Mouse (Mus musculus) brain, embryonic 14.5 days (tissue): Measurements from ENCODE around the gene Pou2af1.

Experiments used
- CTCF ChIP-seq: fragments of 200-500 bp; IDR thresholded peaks from 2 replicates; pipeline ENCODE4 v1.5.1; 2012; ENCODE audit warnings: inconsistent platforms, mild to moderate bottlenecking, moderate library complexity, borderline replicate concordance; ENCODE audit not compliant: insufficient read depth, insufficient read length; ENCODE audit errors: extremely low read depth
- POLR2A ChIP-seq: fragments of 200-500 bp; IDR thresholded peaks from 2 replicates; pipeline ENCODE4 v1.6.1; 2012; ENCODE audit warnings: mild to moderate bottlenecking, inconsistent platforms, borderline replicate concordance; ENCODE audit not compliant: poor library complexity, insufficient read depth, insufficient read length, severe bottlenecking; ENCODE audit errors: extremely low read depth

DNA sequence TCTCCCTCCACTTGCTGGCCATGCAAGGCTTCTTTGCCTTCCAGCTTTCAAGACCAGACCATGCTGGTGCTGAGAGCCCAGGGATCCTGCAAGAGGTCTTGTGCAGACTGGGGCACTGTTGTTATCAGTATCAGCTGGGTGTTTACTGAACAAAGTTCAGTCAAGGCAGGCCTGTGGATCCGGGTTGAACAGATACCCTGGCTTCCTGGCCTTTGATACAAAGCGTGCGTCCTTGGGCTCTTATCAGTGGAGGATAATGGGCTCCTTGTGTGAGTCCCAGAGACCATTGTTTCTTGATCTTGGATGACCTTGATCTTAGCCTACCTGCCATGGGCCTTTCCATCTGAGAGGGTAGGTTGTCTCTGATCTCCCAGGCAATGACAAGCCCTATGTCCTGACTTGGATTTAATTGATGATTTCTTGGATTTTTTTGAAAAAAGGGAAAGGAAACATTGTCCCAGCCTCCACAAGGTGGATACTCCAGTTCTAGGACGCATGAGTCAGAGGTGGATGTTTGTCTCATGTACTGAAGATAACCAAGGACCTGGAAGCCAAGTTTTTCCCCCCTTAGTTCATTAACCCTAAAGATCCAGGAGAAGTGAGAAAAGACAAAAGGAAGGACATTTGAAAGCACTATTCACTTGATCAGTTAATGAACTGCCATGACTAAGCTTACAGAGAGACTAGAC, 17.3 kb downstream of the Pou2af1 start:
- TF ChIP-seq CTCF (no peak), POLR2A (no peak)
